Mouse (Mus musculus) C2C12 (cell line): Measurements from ENCODE around the gene Hsh2d. TPM values are rescaled to one million over a fixed set of nuclear protein-coding genes. Genes with fewer than 3 reads are reported as not detected.

Experiments used
- H3K27me3 ChIP-seq: one replicate; pipeline ENCODE4 v1.6.1; 2011; ENCODE audit not compliant: control insufficient read depth, insufficient read depth, insufficient read length
- H3K36me3 ChIP-seq: one replicate; pipeline ENCODE4 v1.6.1; 2011; ENCODE audit not compliant: control insufficient read depth, insufficient read depth
- H3K4me3 ChIP-seq: one replicate; pipeline ENCODE4 v1.5.1; 2011; ENCODE audit warnings: mild to moderate bottlenecking, control low read depth; ENCODE audit not compliant: poor library complexity, insufficient read depth, severe bottlenecking
- H3K79me2 ChIP-seq: one replicate; pipeline ENCODE4 v1.6.1; 2011; ENCODE audit not compliant: control insufficient read depth, insufficient read depth
- H3K79me3 ChIP-seq: one replicate; pipeline ENCODE4 v1.6.1; 2011; ENCODE audit warnings: low read depth, control low read depth
- H3ac ChIP-seq: one replicate; pipeline ENCODE3; 2011; ENCODE audit warnings: low read depth; ENCODE audit not compliant: control insufficient read depth, insufficient read length
- CEBPB ChIP-seq: IDR thresholded peaks from one replicate; pipeline ENCODE4 v1.6.1; 2011; ENCODE audit warnings: low read depth, mild to moderate bottlenecking, control low read depth, moderate library complexity
- CTCF ChIP-seq: IDR thresholded peaks from one replicate; pipeline ENCODE4 v1.5.1; 2011; ENCODE audit not compliant: control insufficient read depth, insufficient read depth, insufficient read length
- FOSL1 ChIP-seq: IDR thresholded peaks from one replicate; pipeline ENCODE4 v1.8.0; 2011; ENCODE audit warnings: mild to moderate bottlenecking, low read length; ENCODE audit not compliant: poor library complexity, insufficient read depth, severe bottlenecking
- MAX ChIP-seq: IDR thresholded peaks from one replicate; pipeline ENCODE4 v1.6.1; 2011; ENCODE audit warnings: mild to moderate bottlenecking, control low read depth
- MYOD1 ChIP-seq: IDR thresholded peaks from one replicate; pipeline ENCODE4 v1.6.1; 2011; ENCODE audit warnings: low read depth; ENCODE audit not compliant: control insufficient read depth, insufficient read length
- MYOG ChIP-seq: IDR thresholded peaks from one replicate; pipeline ENCODE4 v1.6.1; 2011; ENCODE audit not compliant: control insufficient read depth, insufficient read length; ENCODE audit errors: extremely low read depth
- USF1 ChIP-seq: IDR thresholded peaks from one replicate; pipeline ENCODE4 v1.6.1; 2011; ENCODE audit warnings: low read depth, mild to moderate bottlenecking, control low read depth, moderate library complexity
- polyA plus RNA-seq: library from polyadenylated mRNA; unstranded; fragments of >200 nt; fragmentation: generic; extraction: Trizol; gene quantifications from one replicate; pipeline ENCODE4 v1.2.1, GENCODE M21; 2012; ENCODE audit warnings: missing spikeins

Hsh2d gene
- polyA plus RNA-seq, 1 experiment = 0.04 TPM

- TF ChIP-seq CEBPB (no peak), CTCF (no peak)
- peaks cover 18% of the 10 kb centered on the region for H3K79me2 ChIP-seq
- H3K4me3 ChIP-seq = no peak overlapping the region
- H3ac ChIP-seq = no peak overlapping the region
- peaks cover 3% of the 10 kb centered on the region for H3K79me3 ChIP-seq
- peaks cover 55% of the 10 kb centered on the region for H3K36me3 ChIP-seq
- no peaks in the 10 kb centered on the region for H3K27me3 ChIP-seq
Measured at GRCm38 (mm10) chr8:72169681-72170249, 19.7 kb upstream of the Hsh2d start.

GRCm38 (mm10) chr8:72177346-72177925 is 12.0 kb upstream of the Hsh2d start:
- Histone ChIP-seq H3K79me2 (no peaks in the 10 kb centered on the region), H3ac (no peak overlapping the region), H3K4me3 (no peak overlapping the region), H3K27me3 (no peaks in the 10 kb centered on the region), H3K36me3 (peaks cover 53% of the 10 kb centered on the region), H3K79me3 (no peaks in the 10 kb centered on the region)
- TF ChIP-seq USF1 (no peak), CEBPB (no peak), MYOD1 (no peak), MYOG (no peak), FOSL1 (no peak)

- Histone ChIP-seq H3ac (no peak overlapping the region), H3K27me3 (no peaks in the 10 kb centered on the region), H3K79me3 (no peaks in the 10 kb centered on the region), H3K36me3 (peaks cover 9% of the 10 kb centered on the region), H3K4me3 (no peak overlapping the region), H3K79me2 (no peaks in the 10 kb centered on the region)
- no peak for TF ChIP-seq USF1
- no peak for TF ChIP-seq CTCF
Measured at GRCm38 (mm10) chr8:72183554-72184202, 5.8 kb upstream of the Hsh2d start.

- Histone ChIP-seq H3K79me3 (no peaks in the 10 kb centered on the region), H3K36me3 (no peaks in the 10 kb centered on the region)
- TF ChIP-seq CEBPB (no peak), USF1 (no peak), FOSL1 (no peak), MAX (no peak), MYOD1 (no peak), CTCF (no peak), MYOG (no peak)
Measured at GRCm38 (mm10) chr8:72187793-72188331, 1.6 kb upstream of the Hsh2d start.

GRCm38 (mm10) chr8:72190215-72190539 is 739 bp downstream of the Hsh2d start:
- H3ac ChIP-seq = no peak overlapping the region
- H3K36me3 ChIP-seq = no peaks in the 10 kb centered on the region
- TF ChIP-seq CTCF (no peak), FOSL1 (no peak), MAX (no peak), CEBPB (no peak), MYOG (no peak), MYOD1 (no peak), USF1 (no peak)
- no peaks in the 10 kb centered on the region for H3K79me2 ChIP-seq
- no peaks in the 10 kb centered on the region for H3K79me3 ChIP-seq
- no peaks in the 10 kb centered on the region for H3K27me3 ChIP-seq
- H3K4me3 ChIP-seq = no peak overlapping the region

More at GRCm38 (mm10) chr8:72187793-72188331, 1.6 kb upstream of the Hsh2d start:
- Histone ChIP-seq H3K4me3 (no peak overlapping the region), H3K79me2 (no peaks in the 10 kb centered on the region), H3K27me3 (no peaks in the 10 kb centered on the region), H3ac (no peak overlapping the region)

- Histone ChIP-seq H3K36me3 (no peaks in the 10 kb centered on the region), H3K4me3 (no peak overlapping the region), H3K27me3 (no peaks in the 10 kb centered on the region), H3K79me3 (no peaks in the 10 kb centered on the region), H3ac (no peak overlapping the region), H3K79me2 (no peaks in the 10 kb centered on the region)
- TF ChIP-seq FOSL1 (no peak), MYOG (no peak), USF1 (no peak), CEBPB (no peak), CTCF (no peak), MYOD1 (no peak), MAX (no peak)
Measured at GRCm38 (mm10) chr8:72192065-72192464, 2.6 kb downstream of the Hsh2d start.
